Mouse (Mus musculus) midbrain, embryonic 14.5 days (tissue): ENCODE measurements around the gene Gm9857. TPM values are rescaled to one million over a fixed set of nuclear protein-coding genes. Genes with fewer than 3 reads are reported as not detected.

Experiments
- ATAC-seq: fragments of 200-750 bp; cut with Nextera tagmentation; 2 replicates; pipeline ENCODE4 v1.8.0; 2017; ENCODE audit warnings: moderate number of reproducible peaks, moderate library complexity; ENCODE audit not compliant: low FRiP score, low TSS enrichment
- DNase-seq: peaks from one replicate; pipeline ENCODE4 v3.0.0-alpha.2; 2015
- H3K27ac ChIP-seq: fragments of 300-500 bp; sonication (generic); replicated peaks from 2 replicates; pipeline ENCODE4 v1.5.1; 2014; ENCODE audit warnings: mild to moderate bottlenecking, low read depth, low read length, moderate library complexity
- H3K27me3 ChIP-seq: fragments of 300-500 bp; sonication (generic); 2 replicates; pipeline ENCODE4 v1.6.1; 2014; ENCODE audit warnings: low read length, control low read depth, mixed read lengths; ENCODE audit not compliant: control insufficient read depth, insufficient read depth
- H3K36me3 ChIP-seq: fragments of 300-500 bp; sonication (generic); 2 replicates; pipeline ENCODE4 v1.6.1; 2014; ENCODE audit warnings: low read length, control low read depth; ENCODE audit not compliant: control insufficient read depth, insufficient read depth
- H3K4me1 ChIP-seq: fragments of 300-500 bp; sonication (generic); 2 replicates; pipeline ENCODE4 v1.6.1; 2014; ENCODE audit warnings: mild to moderate bottlenecking, antibody characterized with exemption, low read length, control low read depth; ENCODE audit not compliant: control insufficient read depth, insufficient read depth
- H3K4me2 ChIP-seq: fragments of 300-500 bp; sonication (generic); 2 replicates; pipeline ENCODE4 v1.6.1; 2014; ENCODE audit warnings: mild to moderate bottlenecking, low read length, moderate library complexity
- H3K4me3 ChIP-seq: fragments of 300-500 bp; sonication (generic); replicated peaks from 2 replicates; pipeline ENCODE4 v1.5.1; 2014; ENCODE audit warnings: low read depth, low read length
- H3K9ac ChIP-seq: fragments of 300-500 bp; sonication (generic); replicated peaks from 2 replicates; pipeline ENCODE4 v1.6.1; 2014; ENCODE audit warnings: mild to moderate bottlenecking, low read length, moderate library complexity
- H3K9me3 ChIP-seq: fragments of 300-500 bp; sonication (generic); 2 replicates; pipeline ENCODE4 v1.6.1; 2016; ENCODE audit warnings: low read length, control low read depth, mixed read lengths; ENCODE audit not compliant: control insufficient read depth
- WGBS: fragments of 180-500 bp; shearing (Covaris S2); extraction: QIAGEN DNeasy Blood & Tissue Kit; methylation state at CpG from one replicate; pipeline ENCODE4 v1.1.7; 2014; 5-methylcytosine and 5-hydroxymethylcytosine counted together
- polyA plus RNA-seq: library from polyadenylated mRNA; unstranded; fragments of >200 nt; fragmentation: Nextera tagmentation; extraction: Ambion mirVana; gene quantifications from 2 replicates; pipeline ENCODE4 v1.2.1, GENCODE M21; 2014

Gm9857 gene
- polyA plus RNA-seq, 1 experiment from 2014 or later, result not detected

- WGBS, result 34% methylated on average over 4 of the region's 4 CpGs
- Histone ChIP-seq H3K27me3 (no peaks in the 10 kb centered on the region), H3K4me2 (no peak overlapping the region), H3K4me1 (peaks cover 5% of the 10 kb centered on the region; the same call in 1 of the 2 replicates), H3K4me3 (no peak overlapping the region), H3K36me3 (no peaks in the 10 kb centered on the region), H3K27ac (no peak overlapping the region), H3K9ac (no peak overlapping the region), H3K9me3 (no peaks in the 10 kb centered on the region)
- ATAC-seq, result no peak
- DNase-seq, result no peak
Observed at GRCm38 (mm10) chr3:108916857-108917256, 23.4 kb downstream of the Gm9857 start.

GRCm38 (mm10) chr3:108915999-108916398 lies 24.2 kb downstream of the Gm9857 start:
- Histone ChIP-seq H3K27ac (no peak overlapping the region), H3K4me2 (no peak overlapping the region), H3K9ac (no peak overlapping the region), H3K4me3 (no peak overlapping the region), H3K4me1 (peaks cover 5% of the 10 kb centered on the region; the same call in 1 of the 2 replicates), H3K9me3 (no peaks in the 10 kb centered on the region), H3K36me3 (no peaks in the 10 kb centered on the region), H3K27me3 (no peaks in the 10 kb centered on the region)
- WGBS, result 85% methylated on average over 1 of the region's 1 CpGs
- DNase-seq, result no peak
- ATAC-seq, result no peak

- H3K4me3 ChIP-seq, result peak within 1 kb of the TSS; percentile 98
- no peaks in the 10 kb centered on the region for H3K9me3 ChIP-seq
- H3K9ac ChIP-seq, result peak within 1 kb of the TSS; percentile 87
- no peaks in the 10 kb centered on the region for H3K27me3 ChIP-seq
- peaks cover 19% of the 10 kb centered on the region for H3K4me1 ChIP-seq
- peaks cover 17% of the 10 kb centered on the region for H3K36me3 ChIP-seq
- peak within 1 kb of the TSS; percentile 95 for H3K27ac ChIP-seq
- H3K4me2 ChIP-seq, result peak within 1 kb of the TSS; percentile 95
- under 1% methylated on average over 53 of the region's 53 CpGs for WGBS
- ATAC-seq (peak; percentile 100), DNase-seq (peak; percentile 98)
Observed at GRCm38 (mm10) chr3:108911548-108912413, 28.5 kb downstream of the Gm9857 start, which contains the start of gene Prpf38b. Gene Prpf38b, minus strand, starts transcription at chr3:108911727.

GRCm38 (mm10) chr3:108911081-108911547 lies 29.1 kb downstream of the Gm9857 start:
- ATAC-seq (peak; percentile 84), DNase-seq (peak; percentile 77)
- Histone ChIP-seq H3K9me3 (no peaks in the 10 kb centered on the region), H3K27ac (peak overlapping the region; percentile 95), H3K4me3 (peak overlapping the region; percentile 98), H3K27me3 (no peaks in the 10 kb centered on the region), H3K36me3 (peaks cover 22% of the 10 kb centered on the region), H3K9ac (peak overlapping the region; percentile 87), H3K4me1 (peaks cover 19% of the 10 kb centered on the region), H3K4me2 (peak overlapping the region; percentile 95)
- under 1% methylated on average over 44 of the region's 44 CpGs for WGBS

GRCm38 (mm10) chr3:108910303-108911080 lies 29.8 kb downstream of the Gm9857 start:
- Histone ChIP-seq H3K27ac (peak overlapping the region; percentile 95), H3K4me2 (peak overlapping the region; percentile 95), H3K36me3 (peaks cover 29% of the 10 kb centered on the region), H3K9me3 (no peaks in the 10 kb centered on the region), H3K4me3 (peak overlapping the region; percentile 98), H3K9ac (peak overlapping the region; percentile 87), H3K27me3 (no peaks in the 10 kb centered on the region), H3K4me1 (peaks cover 19% of the 10 kb centered on the region)
- ATAC-seq (no peak), DNase-seq (peak; percentile 42)
- under 1% methylated on average over 30 of the region's 32 CpGs for WGBS

GRCm38 (mm10) chr3:108902934-108903333 lies 37.3 kb downstream of the Gm9857 start:
- Histone ChIP-seq H3K4me1 (no peaks in the 10 kb centered on the region), H3K36me3 (peaks cover 60% of the 10 kb centered on the region), H3K9ac (no peak overlapping the region), H3K4me2 (no peak overlapping the region), H3K4me3 (no peak overlapping the region), H3K27me3 (no peaks in the 10 kb centered on the region), H3K27ac (no peak overlapping the region), H3K9me3 (no peaks in the 10 kb centered on the region)
- WGBS, result 95% methylated on average over 6 of the region's 6 CpGs
- ATAC-seq (no peak), DNase-seq (no peak)

GRCm38 (mm10) chr3:108902038-108902437 lies 38.2 kb downstream of the Gm9857 start:
- Histone ChIP-seq H3K4me1 (no peaks in the 10 kb centered on the region), H3K4me2 (no peak overlapping the region), H3K36me3 (peaks cover 52% of the 10 kb centered on the region), H3K4me3 (no peak overlapping the region), H3K27me3 (no peaks in the 10 kb centered on the region), H3K27ac (no peak overlapping the region), H3K9me3 (no peaks in the 10 kb centered on the region), H3K9ac (no peak overlapping the region)
- WGBS, result 50% methylated on average over 2 of the region's 2 CpGs
- no peak for DNase-seq
- ATAC-seq, result no peak

GRCm38 (mm10) chr3:108900681-108901080 lies 39.6 kb downstream of the Gm9857 start:
- Histone ChIP-seq H3K9ac (no peak overlapping the region), H3K36me3 (peaks cover 40% of the 10 kb centered on the region), H3K9me3 (no peaks in the 10 kb centered on the region), H3K4me1 (no peaks in the 10 kb centered on the region), H3K27me3 (no peaks in the 10 kb centered on the region), H3K4me2 (no peak overlapping the region), H3K27ac (no peak overlapping the region), H3K4me3 (no peak overlapping the region)
- DNase-seq (no peak), ATAC-seq (no peak)
- 77% methylated on average over 5 of the region's 5 CpGs for WGBS
